Mouse (Mus musculus) liver, adult 2 months (tissue): ENCODE results near the gene Dst.

Experiments used
- CTCF ChIP-seq: fragments of 200-500 bp; IDR thresholded peaks from 2 replicates; pipeline ENCODE4 v1.5.1; 2011; ENCODE audit warnings: low read depth, low read length, control low read depth
- POLR2A ChIP-seq: fragments of 200-500 bp; IDR thresholded peaks from 2 replicates; pipeline ENCODE4 v1.6.1; 2011; ENCODE audit warnings: low read length, control low read depth; ENCODE audit not compliant: insufficient read depth; ENCODE audit errors: extremely low read depth

DNA sequence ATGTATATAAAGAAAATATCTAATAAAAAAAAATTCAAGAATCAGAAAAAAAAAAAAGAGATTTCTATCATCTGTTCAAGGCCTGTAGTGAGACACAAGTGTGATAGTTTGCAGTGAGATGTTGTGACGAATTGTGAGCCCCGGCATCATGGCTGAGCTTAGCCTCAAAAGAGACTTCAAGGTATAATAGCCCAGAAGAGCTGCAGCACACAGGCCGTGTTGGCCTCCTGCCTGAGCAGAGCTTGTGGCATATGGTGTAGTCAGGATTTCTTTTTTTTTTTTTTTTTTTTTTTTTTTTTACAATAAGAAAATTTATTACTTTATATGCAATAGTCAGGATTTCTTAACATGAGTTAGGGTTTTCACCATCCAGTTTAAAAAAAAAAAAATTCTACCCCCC is 191.4 kb downstream of the Dst start:
- no peak for TF ChIP-seq CTCF
- no peak for TF ChIP-seq POLR2A
